Mouse (Mus musculus) forebrain, embryonic 11.5 days (tissue): Measurements from ENCODE around the gene Defb23. TPM values are rescaled to one million over a fixed set of nuclear protein-coding genes. Genes with fewer than 3 reads are reported as not detected.

ENCODE experiments used
- ATAC-seq: fragments of 200-750 bp; cut with Nextera tagmentation; replicated peaks from 2 replicates; pipeline ENCODE4 v1.8.0; 2017; ENCODE audit warnings: moderate TSS enrichment; ENCODE audit not compliant: low FRiP score
- DNase-seq: peaks from one replicate; pipeline ENCODE4 v3.0.0-alpha.2; 2017; ENCODE audit warnings: low spot score
- H3K27ac ChIP-seq: fragments of 300-500 bp; sonication (generic); 2 replicates; pipeline ENCODE4 v1.5.1; 2014; ENCODE audit warnings: low read depth, low read length
- H3K27me3 ChIP-seq: fragments of 300-500 bp; sonication (generic); 2 replicates; pipeline ENCODE4 v1.6.1; 2014; ENCODE audit warnings: mild to moderate bottlenecking, low read length, mixed read lengths; ENCODE audit not compliant: control insufficient read depth, insufficient read depth
- H3K36me3 ChIP-seq: fragments of 300-500 bp; sonication (generic); 2 replicates; pipeline ENCODE4 v1.6.1; 2014; ENCODE audit warnings: mild to moderate bottlenecking, low read length, moderate library complexity, mixed read lengths; ENCODE audit not compliant: control insufficient read depth, insufficient read depth
- H3K4me1 ChIP-seq: fragments of 300-500 bp; sonication (generic); replicated peaks from 2 replicates; pipeline ENCODE4 v1.6.1; 2014; ENCODE audit warnings: low read length, mixed read lengths; ENCODE audit not compliant: control insufficient read depth, insufficient read depth
- H3K4me2 ChIP-seq: fragments of 300-500 bp; sonication (generic); 2 replicates; pipeline ENCODE4 v1.6.1; 2014; ENCODE audit warnings: low read depth, mild to moderate bottlenecking, low read length, moderate library complexity, mixed read lengths; ENCODE audit not compliant: severe bottlenecking
- H3K4me3 ChIP-seq: fragments of 300-500 bp; sonication (generic); 2 replicates; pipeline ENCODE4 v1.5.1; 2014; ENCODE audit warnings: low read depth, low read length
- H3K9ac ChIP-seq: fragments of 300-500 bp; sonication (generic); 2 replicates; pipeline ENCODE4 v1.6.1; 2014; ENCODE audit warnings: low read length
- H3K9me3 ChIP-seq: fragments of 300-500 bp; sonication (generic); 2 replicates; pipeline ENCODE4 v1.6.1; 2016; ENCODE audit warnings: low read length, mixed read lengths; ENCODE audit not compliant: control insufficient read depth
- WGBS: fragments of 180-500 bp; shearing (Covaris S2); extraction: QIAGEN DNeasy Blood & Tissue Kit; methylation state at CpG from one replicate; pipeline ENCODE4 v1.1.7; 2014; 5-methylcytosine and 5-hydroxymethylcytosine counted together
- polyA plus RNA-seq: library from polyadenylated mRNA; unstranded; fragments of >200 nt; fragmentation: Nextera tagmentation; extraction: Ambion mirVana; gene quantifications from 2 replicates; pipeline ENCODE4 v1.2.1, GENCODE M21; 2014

Defb23 gene
- polyA plus RNA-seq, 1 experiment from 2014 or later = not detected

- H3K4me2 ChIP-seq = peak overlapping the region; percentile 38; the same call in 1 of the 2 replicates
- H3K27ac ChIP-seq = no peak overlapping the region
- H3K9me3 ChIP-seq = no peaks in the 10 kb centered on the region
- peaks cover 4% of the 10 kb centered on the region; the same call in 1 of the 2 replicates for H3K4me1 ChIP-seq
- no peaks in the 10 kb centered on the region for H3K36me3 ChIP-seq
- H3K9ac ChIP-seq = no peak overlapping the region; the same call in 1 of the 2 replicates
- H3K27me3 ChIP-seq = no peaks in the 10 kb centered on the region
- 0 out of 2 replicates have a peak, but pooled peaks have one; percentile 46 for ATAC-seq
- H3K4me3 ChIP-seq = no peak overlapping the region
- 6% methylated on average over 12 of the region's 12 CpGs for WGBS
- DNase-seq = no peak
These were observed 36.9 kb downstream of the Defb23 start for GRCm38 (mm10) chr2:152427493-152427892.

GRCm38 (mm10) chr2:152415786-152416185 lies 48.6 kb downstream of the Defb23 start:
- 91% methylated on average over 3 of the region's 3 CpGs for WGBS
- no peak overlapping the region for H3K4me3 ChIP-seq
- DNase-seq = no peak
- peaks cover 10% of the 10 kb centered on the region for H3K4me1 ChIP-seq
- H3K4me2 ChIP-seq = no peak overlapping the region
- H3K9me3 ChIP-seq = peaks cover 5% of the 10 kb centered on the region
- H3K36me3 ChIP-seq = no peaks in the 10 kb centered on the region
- no peak overlapping the region for H3K9ac ChIP-seq
- no peak for ATAC-seq
- no peaks in the 10 kb centered on the region for H3K27me3 ChIP-seq
- no peak overlapping the region for H3K27ac ChIP-seq

- Histone ChIP-seq H3K9ac (peak within 1 kb of the TSS; percentile 99), H3K4me3 (peak within 1 kb of the TSS; percentile 95), H3K36me3 (no peaks in the 10 kb centered on the region), H3K27me3 (no peaks in the 10 kb centered on the region), H3K4me1 (peaks cover 15% of the 10 kb centered on the region), H3K9me3 (peaks cover 5% of the 10 kb centered on the region), H3K4me2 (peak within 1 kb of the TSS; percentile 89), H3K27ac (peak within 1 kb of the TSS; percentile 98)
- ATAC-seq = no peak
- no peak for DNase-seq
- 31% methylated on average over 4 of the region's 4 CpGs for WGBS
These were observed 49.1 kb downstream of the Defb23 start, which contains the start of gene 6820408C15Rik for GRCm38 (mm10) chr2:152415287-152415686. Gene 6820408C15Rik (plus strand): TSS chr2:152415587.

- peaks cover 5% of the 10 kb centered on the region for H3K9me3 ChIP-seq
- H3K4me2 ChIP-seq = peak within 1 kb of the TSS; percentile 89
- H3K27ac ChIP-seq = peak within 1 kb of the TSS; percentile 98
- peak; percentile 76 for ATAC-seq
- WGBS = under 1% methylated on average over 60 of the region's 65 CpGs
- H3K4me3 ChIP-seq = peak within 1 kb of the TSS; percentile 95
- H3K4me1 ChIP-seq = peaks cover 19% of the 10 kb centered on the region
- peak within 1 kb of the TSS; percentile 99 for H3K9ac ChIP-seq
- no peaks in the 10 kb centered on the region for H3K27me3 ChIP-seq
- DNase-seq = peak; percentile 95
- H3K36me3 ChIP-seq = no peaks in the 10 kb centered on the region
These were observed 49.7 kb downstream of the Defb23 start, which contains the start of gene Zcchc3 for GRCm38 (mm10) chr2:152414591-152415165. Gene Zcchc3 (minus strand): TSS chr2:152415027.

- Histone ChIP-seq H3K4me3 (peak overlapping the region; percentile 95), H3K27me3 (no peaks in the 10 kb centered on the region), H3K36me3 (no peaks in the 10 kb centered on the region), H3K9me3 (peaks cover 5% of the 10 kb centered on the region), H3K4me2 (peak overlapping the region; percentile 89), H3K27ac (peak overlapping the region; percentile 98), H3K9ac (peak overlapping the region; percentile 99), H3K4me1 (peaks cover 20% of the 10 kb centered on the region)
- DNase-seq (peak; percentile 79), ATAC-seq (peak; percentile 4; the same call in 1 of the 2 replicates)
- WGBS = under 1% methylated on average over 86 of the region's 86 CpGs
These were observed 50.4 kb downstream of the Defb23 start for GRCm38 (mm10) chr2:152413765-152414584.

- Histone ChIP-seq H3K4me3 (peak overlapping the region; percentile 95), H3K9ac (peak overlapping the region; percentile 99), H3K4me2 (peak overlapping the region; percentile 89), H3K27ac (peak overlapping the region; percentile 98), H3K4me1 (peaks cover 20% of the 10 kb centered on the region), H3K9me3 (peaks cover 5% of the 10 kb centered on the region), H3K36me3 (no peaks in the 10 kb centered on the region), H3K27me3 (no peaks in the 10 kb centered on the region)
- WGBS = 1% methylated on average over 21 of the region's 21 CpGs
- no peak for ATAC-seq
- DNase-seq = peak; percentile 65
These were observed 51.2 kb downstream of the Defb23 start for GRCm38 (mm10) chr2:152413158-152413764.

GRCm38 (mm10) chr2:152412526-152413157 lies 51.8 kb downstream of the Defb23 start:
- peaks cover 5% of the 10 kb centered on the region for H3K9me3 ChIP-seq
- peak; percentile 53 for DNase-seq
- peak overlapping the region; percentile 98 for H3K27ac ChIP-seq
- no peaks in the 10 kb centered on the region for H3K36me3 ChIP-seq
- no peaks in the 10 kb centered on the region for H3K27me3 ChIP-seq
- H3K9ac ChIP-seq = peak overlapping the region; percentile 99
- H3K4me1 ChIP-seq = peaks cover 20% of the 10 kb centered on the region
- 1% methylated on average over 15 of the region's 15 CpGs for WGBS
- H3K4me3 ChIP-seq = peak overlapping the region; percentile 95
- peak overlapping the region; percentile 89 for H3K4me2 ChIP-seq
- no peak for ATAC-seq

GRCm38 (mm10) chr2:152411471-152411870 lies 52.9 kb downstream of the Defb23 start:
- WGBS = 2% methylated on average over 7 of the region's 7 CpGs
- Histone ChIP-seq H3K4me1 (peaks cover 22% of the 10 kb centered on the region), H3K4me2 (peak overlapping the region; percentile 89), H3K27me3 (no peaks in the 10 kb centered on the region), H3K27ac (peak overlapping the region; percentile 98), H3K9ac (peak overlapping the region; percentile 99), H3K9me3 (peaks cover 5% of the 10 kb centered on the region), H3K36me3 (no peaks in the 10 kb centered on the region), H3K4me3 (peak overlapping the region; percentile 95)
- DNase-seq (peak; percentile 61), ATAC-seq (0 out of 2 replicates have a peak, but pooled peaks have one; percentile 1)
